Mouse (Mus musculus) limb, embryonic 14.5 days (tissue): ENCODE measurements around the gene Mcu. TPM values are rescaled to one million over a fixed set of nuclear protein-coding genes. Genes with fewer than 3 reads are reported as not detected.

Source experiments
- ATAC-seq: fragments of 200-750 bp; cut with Nextera tagmentation; 2 replicates; pipeline ENCODE4 v1.8.0; 2017; ENCODE audit warnings: low read depth, moderate number of reproducible peaks, moderate TSS enrichment; ENCODE audit not compliant: low FRiP score
- DNase-seq: peaks from one replicate; pipeline ENCODE4 v3.0.0-alpha.2; 2015; ENCODE audit warnings: low spot score
- H3K27ac ChIP-seq: fragments of 300-500 bp; sonication (generic); replicated peaks from 2 replicates; pipeline ENCODE4 v1.5.1; 2014; ENCODE audit warnings: low read depth, mild to moderate bottlenecking, low read length, moderate library complexity, mixed read lengths
- H3K27me3 ChIP-seq: fragments of 300-500 bp; sonication (generic); 2 replicates; pipeline ENCODE4 v1.6.1; 2014; ENCODE audit warnings: low read length, mixed read lengths; ENCODE audit not compliant: control insufficient read depth, insufficient read depth
- H3K36me3 ChIP-seq: fragments of 300-500 bp; sonication (generic); 2 replicates; pipeline ENCODE4 v1.6.1; 2014; ENCODE audit warnings: mild to moderate bottlenecking, low read length, moderate library complexity, mixed read lengths; ENCODE audit not compliant: control insufficient read depth, insufficient read depth
- H3K4me1 ChIP-seq: fragments of 300-500 bp; sonication (generic); 2 replicates; pipeline ENCODE4 v1.6.1; 2014; ENCODE audit warnings: antibody characterized with exemption, low read length, mixed read lengths; ENCODE audit not compliant: control insufficient read depth, insufficient read depth
- H3K4me2 ChIP-seq: fragments of 300-500 bp; sonication (generic); replicated peaks from 2 replicates; pipeline ENCODE4 v1.6.1; 2014; ENCODE audit warnings: low read depth, mild to moderate bottlenecking, low read length, moderate library complexity; ENCODE audit not compliant: severe bottlenecking
- H3K4me3 ChIP-seq: fragments of 300-500 bp; sonication (generic); replicated peaks from 2 replicates; pipeline ENCODE4 v1.5.1; 2014; ENCODE audit warnings: low read length
- H3K9ac ChIP-seq: fragments of 300-500 bp; sonication (generic); 2 replicates; pipeline ENCODE4 v1.6.1; 2014; ENCODE audit warnings: mild to moderate bottlenecking, low read depth, low read length, moderate library complexity; ENCODE audit not compliant: severe bottlenecking
- H3K9me3 ChIP-seq: fragments of 300-500 bp; sonication (generic); 2 replicates; pipeline ENCODE4 v1.6.1; 2016; ENCODE audit warnings: low read length; ENCODE audit not compliant: control insufficient read depth
- POLR2A ChIP-seq: fragments of 200-500 bp; IDR thresholded peaks from 2 replicates; pipeline ENCODE4 v1.8.0; 2012; ENCODE audit warnings: inconsistent platforms, mild to moderate bottlenecking, moderate library complexity, borderline replicate concordance; ENCODE audit not compliant: insufficient read depth, insufficient read length; ENCODE audit errors: extremely low read depth
- WGBS: fragments of 180-500 bp; shearing (Covaris S2); extraction: QIAGEN DNeasy Blood & Tissue Kit; methylation state at CpG from one replicate; pipeline ENCODE4 v1.1.7; 2014; 5-methylcytosine and 5-hydroxymethylcytosine counted together
- polyA plus RNA-seq, 2 experiments: library from polyadenylated mRNA; depleted of rRNA in 1 of 2; stranded (reverse) in 1 of 2; unstranded in 1 of 2; fragments of >200 nt; fragmentation: Nextera tagmentation in 1 of 2; extraction: Ambion mirVana in 1 of 2; gene quantifications; 2 replicates each; pipeline versions ENCODE4 v1.2.1 to v1.2.3; 2012 to 2014

Mcu gene
- polyA plus RNA-seq, 2 experiments = 34.5 to 54.2 TPM

DNA sequence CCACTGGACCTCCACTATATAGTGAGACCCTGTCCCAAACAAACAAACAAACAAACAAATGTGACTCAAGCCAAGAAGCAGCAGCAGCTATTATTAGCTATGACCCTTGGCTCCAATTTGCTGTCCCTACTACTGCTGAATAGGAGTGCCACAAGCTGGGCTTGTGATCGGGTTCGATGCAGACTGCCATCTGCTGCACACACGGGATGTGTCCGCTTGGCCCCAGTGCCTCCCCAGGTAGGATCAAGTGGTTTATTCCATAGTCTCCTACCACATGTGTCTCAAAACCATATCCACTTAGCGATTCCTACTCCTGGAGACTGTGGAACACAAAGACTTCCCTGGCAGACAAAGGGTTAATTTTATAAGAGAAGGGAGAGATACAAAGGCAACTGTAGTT is 2.4 kb downstream of the Mcu start:
- ATAC-seq (no peak), DNase-seq (no peak)
- Histone ChIP-seq H3K9me3 (no peaks in the 10 kb centered on the region), H3K4me1 (peaks cover 24% of the 10 kb centered on the region), H3K27me3 (no peaks in the 10 kb centered on the region), H3K4me3 (no peak overlapping the region), H3K4me2 (no peak overlapping the region), H3K36me3 (no peaks in the 10 kb centered on the region), H3K9ac (no peak overlapping the region), H3K27ac (no peak overlapping the region)
- TF ChIP-seq POLR2A = no peak
- 81% methylated on average over 5 of the region's 5 CpGs for WGBS

DNA sequence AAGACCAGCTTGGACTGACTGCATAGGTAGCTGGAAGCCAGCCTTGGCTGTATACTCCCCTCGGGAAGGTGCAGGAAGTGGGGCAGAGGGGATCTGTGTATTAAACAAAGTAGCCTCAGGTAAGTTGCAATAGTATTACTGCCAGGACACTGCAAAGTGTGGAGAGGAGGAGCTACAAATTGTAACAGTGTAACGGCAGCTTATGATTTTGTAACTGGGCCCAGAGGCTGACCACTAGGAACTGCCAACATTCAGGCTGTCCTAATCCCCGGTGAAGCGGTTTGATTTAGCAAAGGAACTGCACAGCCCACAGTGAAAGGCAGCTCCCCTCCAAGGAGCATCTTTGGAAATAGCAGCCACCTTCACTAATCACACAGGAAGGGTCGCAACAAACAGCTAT is 3.2 kb downstream of the Mcu start:
- Histone ChIP-seq H3K27ac (no peak overlapping the region), H3K36me3 (no peaks in the 10 kb centered on the region)
- no peak for ATAC-seq

DNA sequence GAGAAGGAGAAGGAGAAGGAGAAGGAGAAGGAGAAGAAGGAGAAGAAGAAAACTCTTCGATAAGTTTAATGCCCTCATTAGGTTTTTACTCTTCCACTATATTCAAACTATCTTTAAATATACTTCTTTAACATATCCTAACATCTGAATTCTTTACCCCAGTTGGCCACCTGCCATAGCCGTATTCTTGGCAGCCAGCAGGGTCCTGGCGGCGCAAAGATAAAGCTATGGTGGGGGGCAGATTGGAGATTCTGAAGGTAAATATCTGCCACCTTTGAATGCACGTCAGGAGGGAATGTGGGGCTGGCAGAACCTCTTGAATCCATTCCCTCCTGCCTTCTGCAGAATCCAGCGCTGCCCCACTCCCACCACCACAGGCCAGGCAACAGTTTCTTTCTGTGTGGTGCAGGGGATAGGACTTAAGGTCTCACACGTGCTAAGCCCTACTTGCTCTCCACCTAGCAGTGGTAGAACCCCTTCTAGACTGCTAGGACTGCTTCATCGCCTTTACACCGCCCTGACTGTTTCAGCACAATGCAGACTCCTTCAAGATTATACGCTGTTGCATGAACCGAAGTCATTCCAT is 11.5 kb downstream of the Mcu start:
- H3K27me3 ChIP-seq = no peaks in the 10 kb centered on the region
- H3K4me2 ChIP-seq = no peak overlapping the region
- no peak for DNase-seq
- peaks cover 16% of the 10 kb centered on the region for H3K4me1 ChIP-seq
- peaks cover 4% of the 10 kb centered on the region; the same call in 1 of the 2 replicates for H3K36me3 ChIP-seq
- no peaks in the 10 kb centered on the region for H3K9me3 ChIP-seq
- no peak overlapping the region for H3K4me3 ChIP-seq
- no peak overlapping the region for H3K27ac ChIP-seq
- WGBS = 70% methylated on average over 11 of the region's 11 CpGs
- H3K9ac ChIP-seq = no peak overlapping the region
- TF ChIP-seq POLR2A = no peak
- no peak for ATAC-seq

More for the DNA sequence above, 3.2 kb downstream of the Mcu start:
- Histone ChIP-seq H3K9me3 (no peaks in the 10 kb centered on the region), H3K4me2 (no peak overlapping the region), H3K4me3 (no peak overlapping the region), H3K27me3 (no peaks in the 10 kb centered on the region), H3K4me1 (peaks cover 26% of the 10 kb centered on the region), H3K9ac (no peak overlapping the region)
- no peak for TF ChIP-seq POLR2A
- DNase-seq = no peak
- 67% methylated on average over 5 of the region's 5 CpGs for WGBS

DNA sequence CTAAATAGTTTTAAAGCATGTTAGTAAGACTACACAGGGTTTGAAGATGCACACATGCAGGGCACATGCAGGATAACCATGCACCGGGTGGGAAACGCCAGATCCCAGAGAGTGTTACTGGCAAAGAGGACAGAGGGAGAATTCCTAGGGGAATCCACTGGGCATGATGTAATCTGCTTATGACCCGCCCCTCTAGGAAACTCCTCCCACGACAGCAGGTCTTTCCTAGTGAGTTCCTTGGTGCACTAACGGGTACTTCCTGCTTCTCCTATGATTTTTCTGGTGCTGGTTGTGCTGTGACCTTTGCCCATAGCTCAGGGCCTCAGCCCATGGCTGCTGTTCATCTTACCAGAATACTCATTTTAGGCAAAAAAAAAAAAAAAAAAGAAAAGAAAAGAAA is 12.6 kb downstream of the Mcu start:
- ATAC-seq (no peak), DNase-seq (no peak)
- H3K9me3 ChIP-seq = no peaks in the 10 kb centered on the region
- no peak overlapping the region for H3K9ac ChIP-seq
- H3K4me1 ChIP-seq = peaks cover 16% of the 10 kb centered on the region
- no peak for TF ChIP-seq POLR2A
- no peak overlapping the region for H3K27ac ChIP-seq
- peaks cover 8% of the 10 kb centered on the region for H3K36me3 ChIP-seq
- WGBS = 55% methylated on average over 5 of the region's 5 CpGs
- H3K27me3 ChIP-seq = no peaks in the 10 kb centered on the region
- no peak overlapping the region for H3K4me3 ChIP-seq
- H3K4me2 ChIP-seq = no peak overlapping the region

DNA sequence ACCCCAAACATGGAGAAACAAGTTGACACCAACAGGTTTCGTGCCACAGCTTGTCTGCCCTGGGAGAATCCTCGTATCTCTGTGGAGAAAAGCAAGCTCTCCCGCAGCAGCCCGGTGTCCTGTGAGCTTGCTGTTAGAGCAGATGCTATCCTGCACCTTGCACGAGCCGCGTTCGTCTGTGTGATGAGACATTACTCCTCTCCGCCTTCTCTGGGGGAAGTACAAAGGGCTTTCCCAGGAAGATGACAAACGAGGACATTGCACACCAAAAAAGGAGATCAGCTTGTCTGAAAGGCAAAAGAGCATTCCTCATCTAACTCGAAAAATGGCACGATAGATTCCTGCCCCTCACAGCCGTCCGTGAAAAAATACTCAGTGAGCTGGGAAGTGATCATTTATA is 13.6 kb downstream of the Mcu start:
- Histone ChIP-seq H3K4me2 (no peak overlapping the region), H3K9ac (no peak overlapping the region), H3K27me3 (no peaks in the 10 kb centered on the region), H3K36me3 (peaks cover 13% of the 10 kb centered on the region), H3K4me1 (peaks cover 14% of the 10 kb centered on the region), H3K4me3 (no peak overlapping the region), H3K9me3 (no peaks in the 10 kb centered on the region), H3K27ac (no peak overlapping the region)
- no peak for TF ChIP-seq POLR2A
- DNase-seq (peak; percentile 50), ATAC-seq (no peak)
- 75% methylated on average over 14 of the region's 14 CpGs for WGBS

DNA sequence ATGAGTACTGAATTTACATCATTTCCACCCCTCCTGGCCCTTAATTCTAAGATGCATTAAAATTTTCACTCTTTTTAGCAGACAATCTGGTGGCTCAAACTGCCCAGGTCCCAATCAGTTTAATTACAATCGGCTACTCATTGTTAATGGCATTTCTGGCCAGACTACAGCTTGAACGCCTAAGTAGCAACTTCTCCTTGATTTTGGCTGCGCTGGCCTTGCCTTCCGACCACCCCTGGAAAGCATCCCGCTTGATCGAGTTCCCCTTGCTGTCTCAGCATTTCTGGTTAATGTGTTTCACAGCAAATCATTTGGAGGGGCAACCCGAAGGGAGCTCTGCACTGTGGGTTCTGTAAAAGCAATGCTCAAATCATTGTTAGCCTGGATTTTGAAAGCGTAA is 14.4 kb downstream of the Mcu start:
- H3K4me2 ChIP-seq = no peak overlapping the region
- ATAC-seq (no peak), DNase-seq (no peak)
- peaks cover 14% of the 10 kb centered on the region for H3K4me1 ChIP-seq
- peaks cover 18% of the 10 kb centered on the region for H3K36me3 ChIP-seq
- H3K9me3 ChIP-seq = no peaks in the 10 kb centered on the region
- no peak overlapping the region for H3K9ac ChIP-seq
- H3K27ac ChIP-seq = no peak overlapping the region
- WGBS = 48% methylated on average over 8 of the region's 8 CpGs
- no peak for TF ChIP-seq POLR2A
- H3K27me3 ChIP-seq = no peaks in the 10 kb centered on the region
- no peak overlapping the region for H3K4me3 ChIP-seq
